Mouse (Mus musculus) kidney, postnatal 25 days (tissue): ENCODE measurements around the gene Dcaf8.

ENCODE experiments used
- DNase-seq, 2 experiments: peaks; one replicate each; pipeline ENCODE4 v3.0.0; 2021; ENCODE audit warnings: mixed read lengths in 2 of 2

Dcaf8 gene

GRCm38 (mm10) chr1:172148279-172148954, 533 bp downstream of the Dcaf8 start:
- DNase-seq: peak; percentile 61 to 64

- DNase-seq: no peak
Measured at GRCm38 (mm10) chr1:172148955-172149815, 1.3 kb downstream of the Dcaf8 start.

DNA sequence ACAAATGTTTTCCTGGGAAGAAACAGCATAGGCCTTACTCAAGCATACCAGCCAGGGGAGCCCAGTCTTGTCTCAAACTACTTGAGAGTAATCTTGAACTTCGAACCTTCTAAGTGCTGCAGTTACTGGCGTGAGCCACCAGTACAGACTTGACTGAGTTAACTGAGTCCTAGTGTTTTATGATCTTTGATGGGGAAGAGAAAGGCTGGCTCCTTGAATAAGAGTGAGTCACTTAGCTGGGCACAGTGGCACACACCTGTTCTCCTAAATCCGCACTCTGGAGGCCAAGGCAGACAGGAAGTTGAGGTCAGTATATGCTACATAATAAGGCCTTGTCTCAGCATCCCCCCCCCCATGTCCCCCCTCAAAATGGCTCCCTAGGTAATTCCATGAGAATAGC, 6.7 kb downstream of the Dcaf8 start:
- DNase-seq: no peak

GRCm38 (mm10) chr1:172155518-172155917, 7.6 kb downstream of the Dcaf8 start:
- no peak for DNase-seq

DNA sequence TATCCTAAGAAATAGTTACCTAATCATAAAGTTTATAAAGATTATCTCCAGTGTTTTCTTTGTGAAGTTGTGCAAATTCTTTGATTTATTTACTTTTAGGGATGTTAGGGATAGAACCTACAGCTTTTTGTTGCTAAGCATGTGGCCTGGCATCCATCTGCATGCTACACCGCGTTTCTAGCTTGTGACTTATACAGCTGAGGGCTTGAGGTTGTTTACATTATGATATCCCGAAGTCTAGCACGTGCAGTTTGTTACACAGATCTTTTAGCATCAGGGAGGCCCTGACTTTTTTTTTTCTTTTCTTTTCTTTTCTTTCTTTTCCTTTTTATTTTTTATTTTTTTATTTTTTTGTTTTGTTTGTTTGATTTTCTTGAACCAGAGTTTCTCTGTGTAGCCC, 12.1 kb downstream of the Dcaf8 start:
- no peak for DNase-seq

GRCm38 (mm10) chr1:172160508-172160907, 12.6 kb downstream of the Dcaf8 start:
- no peak for DNase-seq

- peak in 1 of 2 experiments; percentile 58 for DNase-seq
Measured at GRCm38 (mm10) chr1:172162009-172162408, 14.1 kb downstream of the Dcaf8 start.

DNA sequence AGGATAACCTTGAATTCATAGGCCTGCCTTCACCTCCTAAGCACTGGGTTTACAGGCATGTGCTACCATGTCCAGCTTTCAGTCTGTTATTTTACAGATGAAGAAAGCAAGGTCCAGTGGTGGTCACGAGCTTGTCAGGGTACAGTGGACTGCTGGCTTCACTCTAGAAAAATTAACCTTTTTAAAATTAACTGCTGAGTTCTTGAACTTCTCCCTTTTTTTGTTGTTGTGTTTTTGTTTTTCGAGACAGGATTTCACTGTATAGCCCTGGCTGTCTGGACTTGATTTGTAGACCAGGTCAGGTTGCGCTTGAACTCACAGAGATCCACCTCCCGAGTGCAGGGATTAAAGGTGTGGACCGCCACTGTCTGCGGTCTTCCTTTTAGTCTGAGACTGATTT, 15.1 kb downstream of the Dcaf8 start:
- peak; percentile 56 to 60 for DNase-seq

GRCm38 (mm10) chr1:172167911-172168310, 20.0 kb downstream of the Dcaf8 start:
- DNase-seq: peak; percentile 36 to 52

- no peak for DNase-seq
Measured at GRCm38 (mm10) chr1:172169809-172170208, 21.9 kb downstream of the Dcaf8 start.

DNA sequence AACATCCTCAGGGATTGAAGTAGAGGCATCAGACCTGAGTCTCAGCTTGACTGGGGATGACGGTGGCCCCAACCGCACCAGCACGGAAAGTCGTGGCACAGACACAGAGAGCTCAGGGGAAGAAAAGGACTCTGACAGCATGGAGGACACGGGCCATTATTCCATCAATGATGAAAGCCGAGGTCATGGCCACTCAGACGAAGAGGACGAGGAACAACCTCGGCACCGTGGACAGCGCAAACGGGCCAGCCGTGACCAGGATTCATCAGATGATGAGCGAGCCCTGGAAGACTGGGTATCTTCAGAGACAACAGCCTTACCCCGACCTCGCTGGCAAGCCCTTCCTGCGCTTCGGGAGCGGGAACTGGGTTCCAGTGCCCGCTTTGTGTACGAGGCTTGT, 24.5 kb downstream of the Dcaf8 start:
- DNase-seq: peak in 1 of 2 experiments; percentile 31

DNA sequence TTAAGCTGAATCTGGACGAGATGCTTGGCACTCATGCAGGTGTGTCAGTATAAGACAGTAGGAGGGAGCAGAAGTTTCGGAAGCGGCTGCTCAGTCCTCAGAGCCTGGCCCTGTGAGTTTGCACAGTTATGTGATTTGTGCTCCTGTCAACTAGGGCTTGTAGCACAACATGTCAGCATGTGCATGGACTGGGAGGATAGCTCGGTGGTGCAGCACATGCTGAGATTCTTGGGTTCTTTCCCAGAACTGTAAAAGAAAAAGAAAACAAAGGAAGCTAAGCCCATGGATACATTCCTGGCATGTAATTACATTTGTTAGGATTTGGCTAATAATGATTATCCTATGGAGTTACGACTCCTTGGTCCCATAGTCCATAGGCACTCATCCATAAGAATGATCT, 25.3 kb downstream of the Dcaf8 start:
- DNase-seq: no peak

DNA sequence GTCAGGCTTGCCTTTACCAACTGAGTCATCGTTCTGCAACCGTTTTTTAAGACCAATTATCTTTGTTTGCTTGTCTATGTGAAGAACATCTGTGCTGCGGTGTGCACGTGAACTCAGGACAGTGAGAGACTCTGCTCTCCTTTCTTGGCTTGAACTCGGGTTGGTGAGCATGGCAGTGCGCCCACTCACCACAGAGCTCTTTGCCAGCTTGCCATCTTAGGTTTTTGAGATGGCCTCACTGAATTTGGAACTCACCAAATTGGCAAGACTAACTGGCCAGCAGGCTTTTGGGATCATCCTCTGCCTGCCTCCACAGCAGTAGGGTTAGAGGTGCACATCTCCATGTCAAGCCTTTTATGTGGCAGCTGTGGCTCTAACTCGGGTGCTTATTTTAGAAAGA, 29.9 kb downstream of the Dcaf8 start:
- DNase-seq: no peak

DNA sequence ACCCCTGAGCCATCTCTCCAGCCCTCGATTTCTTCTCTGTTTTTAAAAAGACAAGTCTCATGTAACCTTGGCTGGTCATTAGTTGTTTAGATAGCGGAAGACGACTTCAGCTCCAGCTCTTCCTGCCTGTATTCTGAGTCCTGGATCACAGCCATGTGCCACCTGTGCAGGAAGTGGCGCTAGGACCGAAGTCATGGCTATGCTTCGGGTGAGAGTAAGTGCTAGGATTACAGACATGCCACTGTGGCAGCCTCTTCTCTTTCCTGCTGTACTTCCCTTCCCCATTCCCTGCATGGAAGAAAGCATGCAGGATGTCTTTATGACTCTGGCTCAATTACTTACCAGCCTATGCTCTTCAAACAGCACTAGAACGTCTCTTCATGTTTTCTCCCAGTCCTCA, 31.2 kb downstream of the Dcaf8 start:
- peak; percentile 36 to 55 for DNase-seq

DNA sequence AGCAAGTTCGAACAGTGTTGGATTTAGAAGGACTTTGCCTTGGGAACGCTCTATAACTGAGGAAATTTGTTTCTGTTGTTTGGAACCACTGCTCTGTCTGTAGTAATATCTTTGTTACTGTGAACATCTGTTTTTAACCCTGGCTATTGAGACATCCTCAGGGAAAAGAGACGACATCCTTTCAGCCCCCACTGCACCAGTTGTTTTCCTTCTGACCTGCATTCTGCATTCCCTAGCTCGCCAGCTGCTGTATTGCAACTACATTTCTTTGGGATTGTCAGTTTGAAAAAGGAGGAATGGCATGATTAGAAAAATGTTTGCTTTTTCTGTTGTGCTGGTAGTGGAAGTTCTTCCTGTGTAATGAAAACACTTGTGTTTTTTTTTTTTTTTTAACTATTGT, 33.0 kb downstream of the Dcaf8 start:
- no peak for DNase-seq

DNA sequence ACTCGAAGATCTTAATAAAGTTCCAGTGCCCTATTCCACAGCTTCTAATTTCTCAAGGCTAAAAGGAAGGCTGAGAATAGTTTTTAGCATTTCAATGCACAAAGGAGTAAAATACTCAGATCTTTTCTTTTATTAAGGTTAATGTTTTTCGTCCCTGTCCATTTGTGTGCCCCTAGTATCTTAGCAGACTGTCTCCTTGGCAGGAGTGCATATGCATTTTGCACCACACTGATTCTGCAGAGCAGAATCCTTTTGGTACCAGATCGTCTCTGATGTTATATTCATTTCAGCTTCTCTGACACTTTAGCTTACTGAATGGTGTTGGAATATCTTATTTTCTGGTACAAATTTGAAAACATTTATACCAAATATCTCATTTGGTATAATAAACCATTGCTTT, 33.9 kb downstream of the Dcaf8 start:
- no peak for DNase-seq

DNA sequence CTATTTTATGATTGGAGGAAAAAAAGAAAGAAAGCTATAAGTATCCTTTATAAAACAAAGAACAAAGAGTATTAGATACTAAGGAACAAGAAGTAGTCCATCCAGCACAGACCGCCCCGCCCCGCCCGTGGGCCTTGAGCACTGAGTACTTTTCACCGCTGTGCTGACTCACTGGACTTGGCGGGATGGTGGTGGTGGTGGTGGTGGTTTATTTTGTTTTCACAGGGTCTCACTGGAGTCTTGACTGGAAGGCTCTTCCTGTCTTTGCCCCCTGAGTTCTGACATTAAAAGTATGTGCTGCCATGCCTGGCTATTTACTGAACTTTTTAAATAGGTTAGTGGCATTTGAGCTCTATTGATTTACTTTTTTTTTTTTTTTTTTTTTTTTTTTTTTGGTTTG, 35.2 kb downstream of the Dcaf8 start:
- no peak for DNase-seq

DNA sequence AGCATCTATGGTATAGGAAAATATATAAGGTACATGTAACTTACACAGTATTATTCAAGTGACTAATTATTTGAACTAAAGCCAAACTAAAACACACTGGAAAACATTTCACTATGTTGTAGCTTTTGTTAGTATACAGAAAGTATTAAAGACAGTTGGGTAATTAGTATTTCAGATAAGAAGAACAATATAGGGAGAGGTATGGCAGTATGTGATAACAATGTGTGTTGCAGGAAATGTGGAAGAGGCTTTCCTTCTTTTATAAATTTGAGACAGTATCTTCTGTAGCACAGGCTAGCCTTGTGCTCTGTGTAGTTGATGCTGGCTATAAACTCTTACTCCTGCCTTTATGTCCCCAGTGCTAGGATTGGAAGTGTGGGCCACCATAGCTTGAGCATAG, 36.0 kb downstream of the Dcaf8 start:
- no peak for DNase-seq

DNA sequence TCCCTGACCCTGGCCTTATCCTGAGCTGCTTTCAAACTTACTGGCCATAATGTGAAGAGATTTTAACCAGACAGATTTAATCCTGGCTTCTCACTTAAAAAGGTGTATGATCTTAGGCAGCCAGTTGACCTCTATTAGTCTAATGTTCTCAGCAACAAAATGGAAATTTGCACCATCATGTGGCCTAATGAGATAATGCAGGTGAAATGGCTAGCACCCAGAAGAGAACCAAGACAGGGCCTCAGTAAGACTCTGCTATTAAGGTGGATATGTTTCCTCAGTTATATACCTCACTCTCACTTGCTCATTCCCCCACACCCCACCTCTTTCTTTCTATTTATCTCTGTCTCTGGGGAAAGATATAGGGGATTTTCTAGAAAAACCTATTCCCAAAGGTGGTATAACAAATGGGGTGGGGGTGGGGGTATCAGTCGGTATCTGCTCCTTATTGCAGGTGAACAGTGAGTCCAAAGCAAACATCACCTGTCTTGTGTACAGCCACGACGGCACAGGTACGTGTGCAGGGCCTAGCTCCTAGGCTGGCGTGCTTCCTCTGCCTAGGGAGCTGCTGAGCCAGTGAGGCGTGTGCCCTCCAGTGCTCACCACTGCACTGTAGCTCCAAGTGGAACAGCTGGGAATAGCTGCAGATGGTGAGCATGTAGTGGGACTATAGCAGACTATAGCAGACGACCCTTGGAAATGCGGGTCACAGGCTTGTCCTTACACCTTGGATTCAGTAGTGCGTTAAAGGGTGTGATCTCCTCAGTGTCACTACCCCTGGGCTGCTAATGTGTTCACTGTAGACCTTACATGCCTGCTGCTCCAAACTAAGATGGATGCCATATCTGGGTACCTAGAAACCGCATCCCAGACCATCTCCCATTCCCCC, 38.8 kb downstream of the Dcaf8 start:
- no peak for DNase-seq

GRCm38 (mm10) chr1:172188891-172189290, 41.0 kb downstream of the Dcaf8 start:
- peak; percentile 44 to 52 for DNase-seq

- DNase-seq: no peak
Measured at GRCm38 (mm10) chr1:172191578-172191977, 43.7 kb downstream of the Dcaf8 start.

GRCm38 (mm10) chr1:172192217-172192616, 44.3 kb downstream of the Dcaf8 start:
- no peak for DNase-seq

DNA sequence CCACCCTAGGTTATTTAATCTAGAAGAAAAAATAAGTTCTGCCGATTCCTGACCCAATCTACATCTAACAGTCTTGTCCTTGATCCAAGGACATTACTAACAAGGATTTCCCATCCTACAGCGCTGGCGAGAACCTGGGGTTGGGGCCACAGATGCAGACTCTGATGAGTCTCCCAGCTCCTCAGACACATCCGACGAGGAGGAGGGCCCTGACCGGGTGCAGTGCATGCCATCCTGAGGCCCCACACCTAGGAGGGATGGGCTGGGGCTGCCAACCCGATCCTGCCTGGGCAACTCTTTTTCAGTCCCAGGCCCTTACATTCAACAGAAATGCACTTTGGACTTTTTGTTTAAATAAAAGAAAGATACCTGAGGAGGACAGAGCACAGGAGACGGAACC, 46.6 kb downstream of the Dcaf8 start:
- DNase-seq: no peak
